Mouse (Mus musculus): Measurements from ENCODE around the gene Abi1.

DNA sequence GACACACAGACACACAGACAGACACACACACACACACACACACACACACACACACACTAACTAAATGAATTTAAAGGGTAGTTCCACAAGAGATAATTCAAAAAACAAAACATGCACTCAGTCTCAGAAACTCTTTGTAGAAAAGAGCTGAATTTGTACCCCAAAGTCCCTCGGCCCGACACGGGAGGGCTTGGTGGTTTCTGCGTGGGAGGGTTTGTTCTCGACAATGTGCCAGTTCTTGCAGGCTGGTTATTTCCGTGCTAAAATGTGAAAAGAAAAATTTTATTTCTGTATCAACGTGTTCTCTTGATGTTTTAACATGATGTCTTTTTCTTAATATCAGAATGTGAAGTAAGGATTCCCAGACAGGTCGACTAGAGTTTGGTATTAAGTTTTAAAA lies 77.8 kb downstream of the Abi1 start:
- no peak for TF ChIP-seq POLR2A (IDR thresholded peaks at IDR 0.05; ENCODE audit: insufficient read depth, low read depth, low read length)
- TF ChIP-seq CTCF (IDR thresholded peaks at IDR 0.05; ENCODE audit: insufficient read depth, low read depth, low read length), result no peak
